Mouse (Mus musculus) heart, adult 2 months (tissue): ENCODE data around the gene D130043K22Rik.

Experiments
- CTCF ChIP-seq: fragments of 200-600 bp; IDR thresholded peaks from 2 replicates; pipeline ENCODE4 v1.8.1; 2022; ENCODE audit warnings: antibody characterized with exemption, mild to moderate bottlenecking, moderate library complexity
- POLR2A ChIP-seq: fragments of 200-500 bp; IDR thresholded peaks from 2 replicates; pipeline ENCODE4 v1.6.1; 2011; ENCODE audit warnings: mild to moderate bottlenecking, low read depth, low read length, control low read depth; ENCODE audit not compliant: insufficient read depth

DNA sequence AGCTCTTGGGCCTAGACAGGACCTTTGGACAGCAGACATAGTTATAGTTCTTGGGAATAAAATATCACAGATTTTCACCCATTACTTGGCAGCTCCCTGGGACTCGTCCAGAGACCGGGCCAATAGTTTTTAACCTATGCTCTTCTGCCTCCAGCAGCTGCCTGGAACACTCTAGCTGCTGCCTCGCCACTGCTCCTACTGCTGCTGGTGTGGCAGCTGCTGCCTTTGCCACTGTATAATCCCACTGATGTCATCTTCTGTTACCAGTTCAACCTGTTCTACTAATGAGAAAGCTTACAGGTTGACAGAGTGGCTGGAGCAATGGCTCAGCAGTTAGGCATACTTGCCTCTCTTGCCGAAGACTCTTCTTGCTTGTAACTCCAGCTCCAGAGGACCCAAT, 4.4 kb downstream of the D130043K22Rik start:
- TF ChIP-seq POLR2A (no peak), CTCF (no peak)
